Mouse (Mus musculus) intestine, embryonic 16.5 days (tissue): ENCODE measurements at regions not wholly inside any gene's neighbourhood (a gene's known extent, or its start where the extent isn't known, plus 50 kb on each side); places are given as distances from the start of the nearest gene placed in this dataset.

Experiments used
- ATAC-seq: fragments of 200-750 bp; cut with Nextera tagmentation; 2 replicates; pipeline ENCODE4 v1.8.0; 2017; ENCODE audit warnings: moderate TSS enrichment, moderate library complexity
- H3K27ac ChIP-seq: fragments of 300-500 bp; sonication (generic); 2 replicates; pipeline ENCODE4 v1.5.1; 2014; ENCODE audit warnings: mild to moderate bottlenecking, low read length
- H3K27me3 ChIP-seq: fragments of 300-500 bp; sonication (generic); replicated peaks from 2 replicates; pipeline ENCODE4 v1.6.1; 2014; ENCODE audit warnings: low read length, control low read depth, mixed read lengths; ENCODE audit not compliant: control insufficient read depth, insufficient read depth
- H3K36me3 ChIP-seq: fragments of 300-500 bp; sonication (generic); 2 replicates; pipeline ENCODE4 v1.6.1; 2014; ENCODE audit warnings: low read length, control low read depth; ENCODE audit not compliant: control insufficient read depth, insufficient read depth
- H3K4me1 ChIP-seq: fragments of 300-500 bp; sonication (generic); 2 replicates; pipeline ENCODE4 v1.6.1; 2014; ENCODE audit warnings: low read length, control low read depth, mixed read lengths; ENCODE audit not compliant: control insufficient read depth, insufficient read depth
- H3K4me2 ChIP-seq: fragments of 300-500 bp; sonication (generic); 2 replicates; pipeline ENCODE4 v1.6.1; 2014; ENCODE audit warnings: low read depth, low read length, control low read depth
- H3K4me3 ChIP-seq: fragments of 300-500 bp; sonication (generic); 2 replicates; pipeline ENCODE4 v1.5.1; 2014; ENCODE audit warnings: mild to moderate bottlenecking, low read length
- H3K9ac ChIP-seq: fragments of 300-500 bp; sonication (generic); 2 replicates; pipeline ENCODE4 v1.6.1; 2014; ENCODE audit warnings: low read depth, low read length
- H3K9me3 ChIP-seq: fragments of 300-500 bp; sonication (generic); 2 replicates; pipeline ENCODE4 v1.6.1; 2016; ENCODE audit warnings: low read length, control low read depth; ENCODE audit not compliant: control insufficient read depth
- WGBS: fragments of 180-500 bp; shearing (Covaris S2); extraction: QIAGEN DNeasy Blood & Tissue Kit; methylation state at CpG from one replicate; pipeline ENCODE4 v1.1.7; 2014; 5-methylcytosine and 5-hydroxymethylcytosine counted together

- Histone ChIP-seq H3K4me1 (no peaks in the 10 kb centered on the region), H3K4me2 (no peak overlapping the region), H3K36me3 (no peaks in the 10 kb centered on the region), H3K27ac (no peak overlapping the region), H3K9ac (no peak overlapping the region), H3K4me3 (no peak overlapping the region), H3K27me3 (no peaks in the 10 kb centered on the region), H3K9me3 (no peaks in the 10 kb centered on the region; the same call in 1 of the 2 replicates)
- no peak; the same call in 1 of the 2 replicates for ATAC-seq
- WGBS, result 60% methylated on average over 6 of the region's 6 CpGs
Observed at GRCm38 (mm10) chr11:24361998-24362687, 284.3 kb downstream of the Bcl11a start.

- H3K36me3 ChIP-seq, result no peaks in the 10 kb centered on the region
- no peaks in the 10 kb centered on the region for H3K4me1 ChIP-seq
- H3K4me3 ChIP-seq, result no peak overlapping the region
- no peaks in the 10 kb centered on the region for H3K27me3 ChIP-seq
- no peak overlapping the region for H3K4me2 ChIP-seq
- ATAC-seq, result no peak
- no peaks in the 10 kb centered on the region; the same call in 1 of the 2 replicates for H3K9me3 ChIP-seq
- H3K9ac ChIP-seq, result no peak overlapping the region
- no peak overlapping the region for H3K27ac ChIP-seq
- WGBS, result 73% methylated on average over 2 of the region's 2 CpGs
Observed at GRCm38 (mm10) chr11:24362688-24363035, 284.8 kb downstream of the Bcl11a start.

DNA sequence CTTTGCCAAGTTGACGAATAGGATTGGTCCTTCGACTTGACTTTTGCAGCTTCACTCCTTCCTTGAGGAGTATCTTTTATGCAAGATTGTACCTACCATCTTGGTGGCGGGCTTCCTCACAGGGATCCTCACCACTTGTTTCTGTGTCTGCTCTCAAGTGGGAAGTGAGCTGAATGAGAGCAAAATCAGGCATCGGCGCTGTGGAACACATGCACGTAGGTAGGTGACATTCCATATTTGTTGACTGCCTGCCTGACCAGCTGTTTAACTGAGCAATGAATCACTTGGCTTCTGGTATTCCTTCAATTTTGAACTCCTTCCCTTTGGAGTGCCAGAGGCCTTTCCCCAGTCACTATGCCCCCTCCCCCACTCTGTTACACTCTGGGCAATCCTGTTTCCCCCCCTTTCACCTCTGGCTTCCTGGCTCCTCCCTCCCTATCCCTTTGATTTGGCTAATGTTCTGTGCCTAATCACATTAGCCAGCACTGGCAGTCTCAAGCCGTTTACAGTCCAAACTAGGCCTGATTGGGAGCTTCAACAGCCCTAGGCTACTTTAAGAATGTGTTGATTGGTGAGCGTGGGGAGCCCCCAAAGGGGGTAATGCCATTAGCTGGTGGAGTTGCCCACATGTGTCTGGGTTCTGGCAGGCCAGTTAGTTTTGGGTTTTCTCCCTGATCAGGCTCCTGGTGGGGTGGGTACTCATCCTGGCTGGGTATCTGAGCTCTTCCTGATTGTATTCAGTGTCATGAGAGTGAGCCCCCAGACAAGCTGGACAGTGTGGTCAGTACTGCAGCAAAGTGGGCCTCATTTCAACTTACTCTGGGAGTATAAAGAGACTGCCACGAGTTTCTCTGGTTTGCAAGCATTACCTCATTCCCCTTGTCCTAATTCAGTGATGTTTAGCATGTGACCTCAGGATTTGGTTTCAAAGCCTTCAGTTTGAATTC is 285.8 kb downstream of the Bcl11a start:
- Histone ChIP-seq H3K27ac (no peak overlapping the region), H3K36me3 (no peaks in the 10 kb centered on the region), H3K27me3 (no peaks in the 10 kb centered on the region), H3K4me2 (no peak overlapping the region), H3K4me1 (no peaks in the 10 kb centered on the region), H3K9ac (no peak overlapping the region), H3K9me3 (no peaks in the 10 kb centered on the region; the same call in 1 of the 2 replicates), H3K4me3 (no peak overlapping the region)
- ATAC-seq, result no peak
- WGBS, result 66% methylated on average over 9 of the region's 9 CpGs

GRCm38 (mm10) chr11:24370198-24370860 is 292.5 kb downstream of the Bcl11a start:
- H3K27me3 ChIP-seq, result no peaks in the 10 kb centered on the region
- H3K4me3 ChIP-seq, result no peak overlapping the region
- H3K9me3 ChIP-seq, result no peaks in the 10 kb centered on the region
- ATAC-seq, result peak; percentile 42
- 42% methylated on average over 15 of the region's 15 CpGs for WGBS
- no peak overlapping the region for H3K9ac ChIP-seq
- no peaks in the 10 kb centered on the region for H3K36me3 ChIP-seq
- peaks cover 23% of the 10 kb centered on the region for H3K4me1 ChIP-seq
- H3K4me2 ChIP-seq, result no peak overlapping the region
- no peak overlapping the region for H3K27ac ChIP-seq

DNA sequence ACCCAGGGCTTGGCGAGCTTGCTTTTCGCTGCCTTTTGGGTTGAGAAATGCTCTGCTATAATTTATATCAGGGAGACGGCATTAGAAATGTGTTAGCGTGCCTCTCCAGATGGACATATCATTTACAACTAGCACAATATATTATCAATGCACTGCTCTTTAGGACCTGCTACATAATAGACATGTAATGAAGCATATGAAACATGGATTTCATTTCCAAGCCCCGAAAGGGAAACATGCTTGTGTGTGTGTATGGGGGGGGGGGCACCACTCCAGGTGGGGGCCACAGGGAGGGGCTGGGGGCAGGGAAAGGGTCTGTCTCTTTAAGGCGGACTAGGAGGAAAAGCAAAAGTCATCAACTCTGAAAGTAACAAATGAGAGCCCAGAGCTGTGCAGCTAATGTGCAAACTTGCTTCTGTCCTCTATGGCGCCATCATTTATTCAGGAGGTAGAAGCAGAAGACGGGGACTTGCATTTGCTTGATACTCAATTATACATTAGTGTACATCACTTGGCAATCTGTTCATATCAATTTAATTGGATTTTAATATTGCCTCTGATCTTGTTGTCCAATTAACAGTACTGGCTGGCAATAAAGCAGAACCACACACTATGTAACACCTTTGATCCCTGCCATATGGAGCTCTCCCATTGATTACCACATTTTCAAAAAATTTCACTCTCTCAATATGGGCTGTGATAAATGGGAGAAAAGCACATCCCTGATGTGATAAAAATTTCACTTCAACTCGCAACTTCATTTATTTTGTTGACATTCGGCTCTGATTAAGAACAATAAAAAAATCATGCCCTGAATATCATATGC is 293.2 kb downstream of the Bcl11a start:
- Histone ChIP-seq H3K27me3 (no peaks in the 10 kb centered on the region), H3K36me3 (no peaks in the 10 kb centered on the region), H3K9me3 (no peaks in the 10 kb centered on the region), H3K9ac (no peak overlapping the region), H3K4me2 (no peak overlapping the region), H3K27ac (no peak overlapping the region), H3K4me3 (no peak overlapping the region), H3K4me1 (peaks cover 23% of the 10 kb centered on the region)
- ATAC-seq, result no peak
- 74% methylated on average over 10 of the region's 10 CpGs for WGBS

DNA sequence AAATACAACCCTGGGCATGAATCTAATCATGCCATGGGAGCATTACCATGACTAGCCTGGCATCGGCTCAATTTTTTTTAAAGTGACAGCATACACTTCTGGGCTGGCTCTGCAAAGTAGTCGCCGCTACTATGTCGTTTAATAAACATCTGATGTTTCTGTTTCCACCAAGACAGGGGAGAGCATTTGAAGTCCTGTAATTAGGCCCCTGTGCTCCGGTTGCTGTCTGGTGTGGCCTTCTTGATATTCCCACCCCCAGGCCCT is 293.8 kb downstream of the Bcl11a start:
- Histone ChIP-seq H3K27ac (no peak overlapping the region), H3K27me3 (no peaks in the 10 kb centered on the region), H3K4me1 (peaks cover 23% of the 10 kb centered on the region), H3K9ac (no peak overlapping the region), H3K36me3 (no peaks in the 10 kb centered on the region), H3K4me2 (no peak overlapping the region), H3K4me3 (no peak overlapping the region), H3K9me3 (no peaks in the 10 kb centered on the region)
- ATAC-seq, result no peak
- WGBS, result 56% methylated on average over 5 of the region's 5 CpGs

GRCm38 (mm10) chr11:24371963-24372362 is 294.1 kb downstream of the Bcl11a start:
- H3K27ac ChIP-seq, result no peak overlapping the region
- no peak overlapping the region for H3K4me2 ChIP-seq
- H3K4me3 ChIP-seq, result no peak overlapping the region
- 0 out of 2 replicates have a peak, but pooled peaks have one; percentile 38 for ATAC-seq
- H3K9ac ChIP-seq, result no peak overlapping the region
- H3K9me3 ChIP-seq, result no peaks in the 10 kb centered on the region
- peaks cover 23% of the 10 kb centered on the region for H3K4me1 ChIP-seq
- H3K27me3 ChIP-seq, result no peaks in the 10 kb centered on the region
- no peaks in the 10 kb centered on the region for H3K36me3 ChIP-seq
- WGBS, result 44% methylated on average over 8 of the region's 8 CpGs

DNA sequence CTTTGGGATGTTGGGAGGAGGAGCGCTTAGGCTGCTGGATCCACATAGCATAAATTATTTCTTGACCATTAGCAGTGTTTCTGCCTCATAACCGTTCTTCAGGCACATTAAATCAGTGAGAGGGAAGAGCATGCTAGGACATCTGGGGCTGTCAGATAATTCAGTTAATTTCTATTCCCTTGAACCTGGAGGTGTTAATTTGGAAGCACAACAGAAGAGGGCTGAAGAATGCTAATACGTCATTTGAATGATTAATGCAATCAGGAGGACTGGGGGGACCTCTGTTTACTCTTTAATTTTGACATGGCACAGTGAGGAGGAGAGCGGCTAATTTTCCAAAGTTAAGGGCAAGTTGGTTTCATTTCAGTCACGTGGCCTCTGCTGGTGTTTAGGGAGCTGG is 294.8 kb downstream of the Bcl11a start:
- Histone ChIP-seq H3K4me2 (no peak overlapping the region), H3K9ac (no peak overlapping the region), H3K36me3 (no peaks in the 10 kb centered on the region), H3K4me1 (peaks cover 23% of the 10 kb centered on the region), H3K9me3 (no peaks in the 10 kb centered on the region), H3K27me3 (no peaks in the 10 kb centered on the region), H3K4me3 (no peak overlapping the region), H3K27ac (no peak overlapping the region)
- ATAC-seq, result no peak
- 63% methylated on average over 5 of the region's 5 CpGs for WGBS

- no peaks in the 10 kb centered on the region for H3K36me3 ChIP-seq
- no peaks in the 10 kb centered on the region for H3K9me3 ChIP-seq
- H3K4me2 ChIP-seq, result no peak overlapping the region
- no peak overlapping the region for H3K27ac ChIP-seq
- WGBS, result 54% methylated on average over 4 of the region's 4 CpGs
- H3K9ac ChIP-seq, result no peak overlapping the region
- H3K4me3 ChIP-seq, result no peak overlapping the region
- peaks cover 23% of the 10 kb centered on the region for H3K4me1 ChIP-seq
- H3K27me3 ChIP-seq, result no peaks in the 10 kb centered on the region
- peak; percentile 67; the same call in 1 of the 2 replicates for ATAC-seq
Observed at GRCm38 (mm10) chr11:24373301-24373700, 295.4 kb downstream of the Bcl11a start.
